Mouse (Mus musculus): ENCODE results near the gene Utrn.

- TF ChIP-seq CTCF (IDR thresholded peaks at IDR 0.05; ENCODE audit: control insufficient read depth, insufficient read depth, low read length), result no peak
- TF ChIP-seq POLR2A (IDR thresholded peaks at IDR 0.05; ENCODE audit: borderline replicate concordance, control insufficient read depth, low read depth, low read length), result no peak
These were observed 225.8 kb downstream of the Utrn start for GRCm38 (mm10) chr10:12643336-12643735.
